Mouse (Mus musculus) G1E (cell line): ENCODE data around the gene Coq4.

Experiments
- CTCF ChIP-seq: IDR thresholded peaks from 2 replicates; pipeline ENCODE4 v1.5.1; 2012; ENCODE audit warnings: low read depth, low read length, inconsistent platforms, mixed read lengths
- GATA1 ChIP-seq: IDR thresholded peaks from 2 replicates; pipeline ENCODE4 v1.6.1; 2012; ENCODE audit warnings: borderline replicate concordance, low read length, inconsistent platforms, mixed read lengths
- GATA2 ChIP-seq: IDR thresholded peaks from 2 replicates; pipeline ENCODE4 v1.6.1; 2012; ENCODE audit warnings: low read depth, low read length, inconsistent platforms, borderline replicate concordance
- POLR2AphosphoS5 ChIP-seq: IDR thresholded peaks from 2 replicates; pipeline ENCODE4 v1.6.1; 2012; ENCODE audit warnings: low read depth, low read length, inconsistent platforms; ENCODE audit not compliant: insufficient replicate concordance
- TAL1 ChIP-seq: conservative IDR thresholded peaks from 2 replicates; pipeline ENCODE4 v1.6.1; 2012; ENCODE audit warnings: low read depth, low read length, inconsistent platforms, mixed read lengths

GRCm38 (mm10) chr2:29739368-29739767, 47.9 kb upstream of the Coq4 start:
- TF ChIP-seq CTCF (no peak), GATA1 (no peak), TAL1 (no peak), POLR2AphosphoS5 (no peak), GATA2 (no peak)
